Mouse (Mus musculus): ENCODE data around the gene Clcn2. TPM values are rescaled to one million over a fixed set of nuclear protein-coding genes. Genes with fewer than 3 reads are reported as not detected.
A peak's percentile ranks its signal among the peaks of the same experiment; 100 is the strongest.

Clcn2 gene
- total RNA-seq, 2 experiments from 2014 or later = 56.5 to 58.7 TPM

GRCm38 (mm10) chr16:20706407-20707055, 11.0 kb downstream of the Clcn2 start:
- no peak for DNase-seq (ENCODE audit: low spot score in 2 of 2)
- intact Hi-C loops (cut with DNase I) = no loop called here

DNA sequence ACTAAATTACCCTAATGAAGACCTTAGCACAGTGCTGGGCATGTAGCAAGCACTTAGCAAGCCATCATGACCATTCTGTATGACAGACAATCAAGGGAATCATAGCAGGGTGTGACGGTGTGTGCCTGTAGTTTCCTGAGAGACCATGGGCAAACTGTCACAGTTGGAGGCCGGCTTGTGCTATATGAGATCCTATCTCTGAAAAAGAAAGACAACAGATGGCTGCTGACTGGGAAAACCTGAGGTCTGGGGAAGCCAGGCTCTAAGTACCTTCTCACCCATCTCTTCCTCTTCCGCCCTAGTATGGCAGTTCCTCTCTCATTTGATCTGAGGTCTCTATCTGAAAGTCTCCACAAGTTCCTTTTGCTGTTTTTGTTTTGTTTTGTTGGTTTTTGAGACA, 11.8 kb downstream of the Clcn2 start:
- intact Hi-C loops (cut with DNase I) = no loop called here

GRCm38 (mm10) chr16:20703699-20704400, 13.7 kb downstream of the Clcn2 start:
- no peak for DNase-seq (ENCODE audit: low spot score in 2 of 2)
- intact Hi-C loops (cut with DNase I) = no loop called here

More for the DNA sequence above, 11.8 kb downstream of the Clcn2 start:
- no peak for DNase-seq (ENCODE audit: low spot score in 2 of 2)

- no peak for DNase-seq (ENCODE audit: low spot score in 2 of 2)
- intact Hi-C loops (cut with DNase I) = no loop called here
Measured at GRCm38 (mm10) chr16:20703071-20703470, 14.5 kb downstream of the Clcn2 start.

GRCm38 (mm10) chr16:20702522-20702893, 15.0 kb downstream of the Clcn2 start:
- DNase-seq (ENCODE audit: low spot score in 2 of 2) = peak; percentile 75 to 91
- intact Hi-C loops (cut with DNase I) = no loop called here

DNA sequence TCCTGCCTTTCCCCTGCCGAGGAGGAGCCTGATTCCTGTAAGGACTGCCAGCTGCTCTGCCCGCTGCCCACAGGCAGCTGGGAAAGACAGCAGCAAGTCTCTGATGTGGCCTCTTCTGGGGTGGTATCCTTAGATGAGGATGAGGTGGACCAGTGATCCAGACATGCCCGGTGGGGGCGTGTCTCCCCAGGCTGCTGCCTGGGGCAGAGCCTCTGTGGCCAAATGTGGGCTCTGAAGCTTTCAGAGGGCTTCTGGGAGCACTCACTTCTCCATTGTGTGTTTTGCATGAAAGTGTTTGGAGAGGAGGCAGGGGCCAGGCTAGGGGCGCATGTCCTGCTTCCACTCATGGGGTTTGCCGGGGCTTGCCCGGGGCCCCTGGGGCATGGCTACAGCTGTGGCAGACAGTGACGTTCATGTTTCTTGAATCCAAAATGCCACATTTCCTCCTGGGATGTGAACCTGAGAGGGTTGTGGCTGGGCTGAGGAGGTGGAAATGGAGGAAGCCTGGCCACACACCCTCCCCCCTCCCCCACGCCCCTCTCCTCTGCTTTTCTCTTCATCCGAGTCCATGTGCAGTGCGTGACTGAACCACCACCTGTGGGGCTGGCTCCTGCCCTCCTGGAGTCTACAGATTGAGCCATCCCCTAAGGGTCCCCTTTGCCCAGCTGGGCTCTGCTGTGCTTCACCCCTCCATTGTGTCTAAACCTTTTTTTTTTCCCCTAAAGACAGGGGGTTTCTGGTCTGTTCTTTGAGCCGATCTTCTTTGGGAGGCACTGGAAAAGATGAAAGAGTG, 15.6 kb downstream of the Clcn2 start:
- DNase-seq (ENCODE audit: low spot score in 2 of 2) = no peak

GRCm38 (mm10) chr16:20701316-20701715, 16.2 kb downstream of the Clcn2 start:
- DNase-seq (ENCODE audit: low spot score in 2 of 2) = no peak

More for the DNA sequence above, 15.6 kb downstream of the Clcn2 start:
- intact Hi-C loops (cut with DNase I) = no loop called here

GRCm38 (mm10) chr16:20700036-20700435, 17.5 kb downstream of the Clcn2 start:
- no peak for DNase-seq (ENCODE audit: low spot score in 2 of 2)
- intact Hi-C loops (cut with DNase I) = no loop called here

More at GRCm38 (mm10) chr16:20701316-20701715, 16.2 kb downstream of the Clcn2 start:
- intact Hi-C loops (cut with DNase I) = no loop called here

DNA sequence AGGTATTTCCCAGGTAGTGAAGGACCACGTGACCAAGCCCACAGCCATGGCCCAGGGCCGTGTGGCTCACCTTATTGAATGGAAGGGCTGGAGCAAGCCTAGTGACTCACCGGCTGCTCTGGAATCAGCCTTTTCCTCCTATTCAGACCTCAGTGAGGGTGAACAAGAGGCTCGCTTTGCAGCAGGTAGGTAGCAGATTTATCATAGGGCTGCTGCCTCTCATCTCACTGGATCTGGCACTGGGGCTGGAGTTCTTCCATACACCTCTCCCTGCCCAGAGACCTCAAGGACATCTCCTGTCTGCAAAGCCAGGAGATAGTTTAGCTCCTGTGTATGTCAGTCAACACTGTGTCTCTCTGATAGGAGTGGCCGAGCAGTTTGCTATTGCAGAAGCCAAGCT, 18.3 kb downstream of the Clcn2 start:
- DNase-seq (ENCODE audit: low spot score in 2 of 2) = no peak
- intact Hi-C loops (cut with DNase I) = no loop called here

- DNase-seq (ENCODE audit: low spot score in 2 of 2) = peak; percentile 99
Measured at GRCm38 (mm10) chr16:20695622-20696323, 21.8 kb downstream of the Clcn2 start.

DNA sequence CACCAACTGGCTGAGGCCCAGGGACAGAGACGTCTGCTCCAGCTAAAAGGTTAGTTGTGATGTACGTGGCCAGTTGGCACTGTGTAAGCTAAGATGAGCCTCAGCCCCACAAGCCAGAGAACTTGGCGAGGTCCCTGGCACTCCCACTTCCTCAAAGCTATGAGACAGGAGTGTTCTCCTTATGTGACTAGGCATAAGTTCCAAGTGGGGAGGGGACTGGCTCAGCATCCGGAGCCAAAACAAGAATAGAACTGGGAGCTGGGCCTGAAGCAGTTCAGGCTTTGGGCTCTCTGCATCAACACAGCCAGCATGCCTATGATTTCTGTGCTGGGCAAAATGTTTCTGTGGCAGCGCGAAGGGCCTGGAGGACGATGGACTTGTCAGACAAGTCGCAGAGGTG, 22.8 kb downstream of the Clcn2 start:
- intact Hi-C loops (cut with DNase I) = no loop called here
- peak; percentile 76 to 92 for DNase-seq (ENCODE audit: low spot score in 2 of 2)

More at GRCm38 (mm10) chr16:20695622-20696323, 21.8 kb downstream of the Clcn2 start:
- intact Hi-C loops (cut with DNase I) = no loop called here

- intact Hi-C loops (cut with DNase I) = no loop called here
- peak; percentile 95 for DNase-seq (ENCODE audit: low spot score in 2 of 2)
Measured at GRCm38 (mm10) chr16:20693111-20693701, 24.3 kb downstream of the Clcn2 start, which contains the start of gene Fam131a. TSS of gene Fam131a (plus strand) at chr16:20693241.

- intact Hi-C loops (cut with DNase I) = no loop called here
- no peak for DNase-seq (ENCODE audit: low spot score in 2 of 2)
Measured at GRCm38 (mm10) chr16:20692241-20692965, 25.1 kb downstream of the Clcn2 start.

GRCm38 (mm10) chr16:20691617-20692016, 25.9 kb downstream of the Clcn2 start:
- no peak for DNase-seq (ENCODE audit: low spot score in 2 of 2)
- intact Hi-C loops (cut with DNase I) = no loop called here

- no peak for DNase-seq (ENCODE audit: low spot score in 2 of 2)
- intact Hi-C loops (cut with DNase I) = no loop called here
Measured at GRCm38 (mm10) chr16:20690774-20691173, 26.8 kb downstream of the Clcn2 start.

DNA sequence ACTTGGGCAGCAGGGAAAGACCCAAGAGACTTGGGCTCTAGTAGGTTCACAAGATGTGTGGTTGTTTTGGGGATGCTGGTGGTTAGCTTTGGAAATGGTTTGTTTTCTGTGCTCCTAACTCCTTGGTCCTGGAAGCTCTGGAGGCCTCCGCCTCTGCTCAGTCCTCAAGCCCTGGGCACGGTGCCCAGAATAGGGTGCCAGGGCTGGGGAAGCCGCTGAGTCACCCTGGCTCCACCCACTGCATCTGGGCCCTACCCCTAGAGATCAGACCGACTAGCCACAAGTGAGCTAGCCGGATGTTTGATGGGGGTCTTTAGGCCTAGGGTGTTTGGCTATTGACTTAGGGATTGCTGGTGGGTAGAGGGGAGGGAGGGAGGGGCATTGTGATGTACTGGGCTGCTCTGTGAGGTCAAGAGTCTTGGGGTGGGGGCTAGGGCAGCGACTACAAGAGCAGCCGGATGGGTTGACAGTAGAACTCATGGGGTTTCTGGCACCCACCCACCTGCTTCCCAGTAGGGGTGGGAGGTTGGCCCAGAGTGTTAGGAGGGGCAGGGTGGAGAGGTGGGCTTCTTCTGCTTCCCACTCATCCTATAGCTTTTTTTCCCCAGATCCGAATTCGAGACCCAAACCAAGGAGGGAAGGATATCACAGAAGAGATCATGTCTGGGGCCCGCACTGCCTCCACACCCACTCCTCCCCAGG, 39.4 kb downstream of the Clcn2 start:
- DNase-seq (ENCODE audit: low spot score in 2 of 2) = peak; percentile 50 to 62
- intact Hi-C loops (cut with DNase I) = no loop called here

GRCm38 (mm10) chr16:20677380-20677779, 40.2 kb downstream of the Clcn2 start:
- intact Hi-C loops (cut with DNase I) = no loop called here
- no peak for DNase-seq (ENCODE audit: low spot score in 2 of 2)

DNA sequence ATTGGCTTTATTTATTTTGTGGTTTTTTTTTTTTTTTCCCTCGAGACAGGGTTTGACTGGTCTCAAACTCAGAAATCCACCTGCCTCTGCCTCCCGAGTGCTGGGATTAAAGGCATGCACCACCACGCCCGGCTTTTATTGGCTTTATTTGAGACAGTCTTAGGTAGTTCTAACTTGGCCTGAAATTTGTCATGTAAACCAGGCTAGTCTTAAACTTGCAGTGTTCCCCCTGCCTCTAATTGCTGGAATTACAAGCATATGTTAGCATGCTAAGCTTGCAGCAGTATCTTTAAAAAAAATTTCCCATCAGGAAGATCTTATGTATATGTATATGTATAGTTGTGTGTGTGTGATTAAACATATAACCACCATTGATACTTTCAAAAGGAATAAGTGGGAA, 40.8 kb downstream of the Clcn2 start:
- intact Hi-C loops (cut with DNase I) = no loop called here
- no peak for DNase-seq (ENCODE audit: low spot score in 2 of 2)
